Comparison of ENCODE assay signal across 21 mouse cellular contexts in genomic region chr4:55242331-55242730, GRCm38 (mm10).
DNase-seq lines count a peak whose midpoint lies in the region; ATAC-seq lines count a peak whose summit lies in the region.
"Had no signal": no experiment of that assay in that cellular context is flagged by ENCODE, and none has a peak within 500 bp of the region (broad histone marks: within the 10 kb centered on the region; RNA-seq: fewer than 3 reads in every experiment).

No protein-coding gene starts in this region.

- no peak for ATAC-seq in cerebellum, adult (ENCODE audit: insufficient number of reproducible peaks, low FRiP score, low TSS enrichment)
- ATAC-seq: forebrain, embryonic 13.5 days; forebrain, embryonic 16.5 days; hindbrain, postnatal 0 days; inflammation-experienced regulatory T-cells, adult 6 months; intestine, embryonic 16.5 days; Patski had no signal

- peak; percentile 71 for DNase-seq in adrenal gland, adult 2 months
- DNase-seq in adrenal gland, postnatal 4 days (ENCODE audit: low spot score in 2 of 2): no peak
- peak; percentile 7 for DNase-seq in kidney, adult 9 months
- no peak for DNase-seq in kidney, adult 8-10 months
- peak; percentile 37 for DNase-seq in adrenal gland, postnatal 10 days
- DNase-seq: B cell, adult 2 months; cerebellum, adult 18-20 months; cerebellum, adult 9-10 months; cerebellum, postnatal 14 days; gastrocnemius, postnatal 10 days; gastrocnemius, postnatal 36 days; heart, adult 2 months; heart, postnatal 14 days; heart, postnatal 4 days had no signal

Comparison
In these comparisons a context has a peak if more than half of its experiments do, and no peak if none do; other contexts are left out.
1. DNase-seq: peak in adrenal gland, adult 2 months (single experiment), kidney, adult 9 months (single experiment) and adrenal gland, postnatal 10 days (single experiment); none in adrenal gland, postnatal 4 days (0 of 2) and kidney, adult 8-10 months (0 of 2).